Mouse (Mus musculus): ENCODE measurements around the gene Mcmbp. TPM values are rescaled to one million over a fixed set of nuclear protein-coding genes. Genes with fewer than 3 reads are reported as not detected.
A peak's percentile ranks its signal among the peaks of the same experiment; 100 is the strongest.

Mcmbp gene
- total RNA-seq, 1 experiment = 61.3 TPM

- Histone ChIP-seq H3K27ac (ENCODE audit: insufficient read depth, low read depth, low read length, poor library complexity, severe bottlenecking) (no peak overlapping the region), H3K4me1 (ENCODE audit: control insufficient read depth in 2 of 2, insufficient read depth in 2 of 2, low read length in 2 of 2, poor library complexity in 1 of 2) (peaks cover 0 to 6% of the 10 kb centered on the region in 2 experiments; a peak in 2 of 4 replicates), H3K4me3 (ENCODE audit: insufficient read depth in 1 of 2, low read depth in 1 of 2, low read length in 2 of 2, poor library complexity in 1 of 2, severe bottlenecking in 1 of 2) (no peak overlapping the region), H3K9ac (ENCODE audit: insufficient read depth, low read depth, low read length, poor library complexity, severe bottlenecking) (no peak overlapping the region), H3K36me3 (ENCODE audit: control insufficient read depth, insufficient read depth, low read length, poor library complexity, severe bottlenecking) (peaks cover 13% of the 10 kb centered on the region), H3K9me3 (ENCODE audit: control insufficient read depth, insufficient read depth, low read depth, low read length) (no peaks in the 10 kb centered on the region)
- no peak for TF ChIP-seq MAFK (IDR thresholded peaks at IDR 0.05; ENCODE audit: insufficient read depth, low read depth, low read length)
- no peak for TF ChIP-seq HCFC1 (IDR thresholded peaks at IDR 0.05; ENCODE audit: borderline replicate concordance, insufficient read depth, low read length)
- no peak for TF ChIP-seq ZNF384 (IDR thresholded peaks at IDR 0.05; ENCODE audit: low read depth, low read length)
- no peak for TF ChIP-seq ZC3H11A (IDR thresholded peaks at IDR 0.05; ENCODE audit: borderline replicate concordance, low read depth, low read length)
- no peak for TF ChIP-seq CHD2 (IDR thresholded peaks at IDR 0.05; ENCODE audit: low read depth, low read length)
- in situ Hi-C loops (cut with MboI; ENCODE audit: low sequenced_read_pairs in 2 of 2, unreplicated experiment in 2 of 2) = no loop called here
- DNase-seq (ENCODE audit: low read depth, low spot score) = no peak
Measured at GRCm38 (mm10) chr7:128748758-128749157, 8.5 kb upstream of the Mcmbp start.

- Histone ChIP-seq H3K4me1 (ENCODE audit: control insufficient read depth in 2 of 2, insufficient read depth in 2 of 2, low read length in 2 of 2, poor library complexity in 1 of 2) (peaks cover 0 to 6% of the 10 kb centered on the region in 2 experiments; a peak in 2 of 4 replicates), H3K9me3 (ENCODE audit: control insufficient read depth, insufficient read depth, low read depth, low read length) (no peaks in the 10 kb centered on the region), H3K9ac (ENCODE audit: insufficient read depth, low read depth, low read length, poor library complexity, severe bottlenecking) (peak overlapping the region; percentile 47; the same call in 1 of the 2 replicates), H3K36me3 (ENCODE audit: control insufficient read depth, insufficient read depth, low read length, poor library complexity, severe bottlenecking) (peaks cover 8% of the 10 kb centered on the region), H3K27ac (ENCODE audit: insufficient read depth, low read depth, low read length, poor library complexity, severe bottlenecking) (no peak overlapping the region), H3K4me3 (ENCODE audit: insufficient read depth in 1 of 2, low read depth in 1 of 2, low read length in 2 of 2, poor library complexity in 1 of 2, severe bottlenecking in 1 of 2) (peak overlapping the region in 1 of 2 experiments; percentile 65; a peak in 1 of 4 replicates)
- TF ChIP-seq ZC3H11A (IDR thresholded peaks at IDR 0.05; ENCODE audit: borderline replicate concordance, low read depth, low read length) = no peak
- TF ChIP-seq HCFC1 (IDR thresholded peaks at IDR 0.05; ENCODE audit: borderline replicate concordance, insufficient read depth, low read length) = no peak
- no peak for TF ChIP-seq CHD2 (IDR thresholded peaks at IDR 0.05; ENCODE audit: low read depth, low read length)
- TF ChIP-seq MAFK (IDR thresholded peaks at IDR 0.05; ENCODE audit: insufficient read depth, low read depth, low read length) = no peak
- TF ChIP-seq ZNF384 (IDR thresholded peaks at IDR 0.05; ENCODE audit: low read depth, low read length) = no peak
- in situ Hi-C loops (cut with MboI; ENCODE audit: low sequenced_read_pairs in 2 of 2, unreplicated experiment in 2 of 2) = no loop called here
- DNase-seq (ENCODE audit: low read depth, low spot score) = no peak
Measured at GRCm38 (mm10) chr7:128746151-128746550, 5.9 kb upstream of the Mcmbp start.

GRCm38 (mm10) chr7:128744684-128745485 lies 4.6 kb upstream of the Mcmbp start, which contains the start of gene Sec23ip:
Gene Sec23ip (plus strand): TSS chr7:128744943.
- peak; percentile 99 for DNase-seq (ENCODE audit: low read depth, low spot score)
- no peaks in the 10 kb centered on the region for H3K9me3 ChIP-seq (ENCODE audit: control insufficient read depth, insufficient read depth, low read depth, low read length)
- in situ Hi-C loops (cut with MboI; ENCODE audit: low sequenced_read_pairs in 2 of 2, unreplicated experiment in 2 of 2) = no loop called here
- H3K4me3 ChIP-seq (ENCODE audit: insufficient read depth in 1 of 2, low read depth in 1 of 2, low read length in 2 of 2, poor library complexity in 1 of 2, severe bottlenecking in 1 of 2) = peak within 1 kb of the TSS; percentile 65 to 94
- H3K9ac ChIP-seq (ENCODE audit: insufficient read depth, low read depth, low read length, poor library complexity, severe bottlenecking) = peak within 1 kb of the TSS; percentile 95
- peak; percentile 100 for TF ChIP-seq CHD2 (IDR thresholded peaks at IDR 0.05; ENCODE audit: low read depth, low read length)
- TF ChIP-seq ZC3H11A (IDR thresholded peaks at IDR 0.05; ENCODE audit: borderline replicate concordance, low read depth, low read length) = no peak
- TF ChIP-seq HCFC1 (IDR thresholded peaks at IDR 0.05; ENCODE audit: borderline replicate concordance, insufficient read depth, low read length) = peak; percentile 95
- peaks cover under 1% of the 10 kb centered on the region; the same call in 1 of the 2 replicates for H3K36me3 ChIP-seq (ENCODE audit: control insufficient read depth, insufficient read depth, low read length, poor library complexity, severe bottlenecking)
- peaks cover 0 to 6% of the 10 kb centered on the region in 2 experiments; a peak in 2 of 4 replicates for H3K4me1 ChIP-seq (ENCODE audit: control insufficient read depth in 2 of 2, insufficient read depth in 2 of 2, low read length in 2 of 2, poor library complexity in 1 of 2)
- peak within 1 kb of the TSS; percentile 30 for H3K27ac ChIP-seq (ENCODE audit: insufficient read depth, low read depth, low read length, poor library complexity, severe bottlenecking)

- DNase-seq (ENCODE audit: low read depth, low spot score) = no peak
- Histone ChIP-seq H3K9ac (ENCODE audit: insufficient read depth, low read depth, low read length, poor library complexity, severe bottlenecking) (no peak overlapping the region; the same call in 1 of the 2 replicates), H3K27ac (ENCODE audit: insufficient read depth, low read depth, low read length, poor library complexity, severe bottlenecking) (no peak overlapping the region), H3K4me3 (ENCODE audit: insufficient read depth in 1 of 2, low read depth in 1 of 2, low read length in 2 of 2, poor library complexity in 1 of 2, severe bottlenecking in 1 of 2) (no peak overlapping the region), H3K36me3 (ENCODE audit: control insufficient read depth, insufficient read depth, low read length, poor library complexity, severe bottlenecking) (no peaks in the 10 kb centered on the region), H3K9me3 (ENCODE audit: control insufficient read depth, insufficient read depth, low read depth, low read length) (no peaks in the 10 kb centered on the region), H3K4me1 (ENCODE audit: control insufficient read depth in 2 of 2, insufficient read depth in 2 of 2, low read length in 2 of 2, poor library complexity in 1 of 2) (peaks cover 0 to 5% of the 10 kb centered on the region in 2 experiments; a peak in 2 of 4 replicates)
- no peak for TF ChIP-seq CHD2 (IDR thresholded peaks at IDR 0.05; ENCODE audit: low read depth, low read length)
- no peak for TF ChIP-seq ZC3H11A (IDR thresholded peaks at IDR 0.05; ENCODE audit: borderline replicate concordance, low read depth, low read length)
- no peak for TF ChIP-seq HCFC1 (IDR thresholded peaks at IDR 0.05; ENCODE audit: borderline replicate concordance, insufficient read depth, low read length)
- no peak for TF ChIP-seq MAFK (IDR thresholded peaks at IDR 0.05; ENCODE audit: insufficient read depth, low read depth, low read length)
- no peak for TF ChIP-seq ZNF384 (IDR thresholded peaks at IDR 0.05; ENCODE audit: low read depth, low read length)
- in situ Hi-C loops (cut with MboI; ENCODE audit: low sequenced_read_pairs in 2 of 2, unreplicated experiment in 2 of 2) = no loop called here
Measured at GRCm38 (mm10) chr7:128743898-128744297, 3.6 kb upstream of the Mcmbp start.

Data from ES-E14 (cell line).